Comparison of ENCODE assay signal across 8 mouse cellular contexts in genomic region chr12:73953420-73954186, GRCm38 (mm10). TPM values are rescaled to one million over a fixed set of nuclear protein-coding genes. Genes with fewer than 3 reads are reported as not detected.
A peak's percentile ranks its signal among the peaks of the same experiment; 100 is the strongest.
DNase-seq lines count a peak whose midpoint lies in the region; ATAC-seq lines count a peak whose summit lies in the region.

No protein-coding gene starts in this region.

- no peaks in the 10 kb centered on the region for H3K9me3 ChIP-seq in kidney, embryonic 14.5 days (ENCODE audit: control insufficient read depth, low read length)
- H3K9me3 ChIP-seq in embryonic facial prominence, embryonic 11.5 days (replicated peaks; ENCODE audit: control insufficient read depth, low read length) = no peaks in the 10 kb centered on the region
- H3K9me3 ChIP-seq in intestine, embryonic 15.5 days = no peaks in the 10 kb centered on the region

- WGBS in kidney, embryonic 14.5 days = 49% methylated on average over 14 of the region's 14 CpGs
- WGBS in embryonic facial prominence, embryonic 11.5 days = 40% methylated on average over 14 of the region's 14 CpGs
- WGBS in intestine, embryonic 15.5 days = 40% methylated on average over 14 of the region's 14 CpGs

- ATAC-seq in kidney, embryonic 14.5 days (ENCODE audit: low FRiP score, low TSS enrichment) = no peak
- no peak for ATAC-seq in embryonic facial prominence, embryonic 11.5 days (replicated peaks; ENCODE audit: insufficient number of reproducible peaks, low FRiP score, low TSS enrichment, low read depth)
- 0 out of 2 replicates have a peak, but pooled peaks have one; percentile 14 for ATAC-seq in intestine, embryonic 15.5 days
- ATAC-seq in monocyte, adult 5-6 weeks (replicated peaks; ENCODE audit: insufficient number of reproducible peaks, low FRiP score, low TSS enrichment, poor library complexity, severe bottlenecking) = 0 out of 2 replicates have a peak, but pooled peaks have one; percentile 19

- no peaks in the 10 kb centered on the region for H3K27me3 ChIP-seq in kidney, embryonic 14.5 days (ENCODE audit: control insufficient read depth, insufficient read depth, low read length)
- H3K27me3 ChIP-seq in embryonic facial prominence, embryonic 11.5 days (ENCODE audit: control insufficient read depth, insufficient read depth, low read length) = no peaks in the 10 kb centered on the region
- no peaks in the 10 kb centered on the region for H3K27me3 ChIP-seq in intestine, embryonic 15.5 days (replicated peaks)

- peak overlapping the region; percentile 45 for H3K4me2 ChIP-seq in kidney, embryonic 14.5 days (replicated peaks; ENCODE audit: low read depth, low read length)
- H3K4me2 ChIP-seq in embryonic facial prominence, embryonic 11.5 days (ENCODE audit: low read depth, low read length) = peak overlapping the region; percentile 45
- H3K4me2 ChIP-seq in intestine, embryonic 15.5 days (replicated peaks) = peak overlapping the region; percentile 55

- H3K27ac ChIP-seq in kidney, embryonic 14.5 days (ENCODE audit: low read depth, low read length) = no peak overlapping the region
- no peak overlapping the region for H3K27ac ChIP-seq in embryonic facial prominence, embryonic 11.5 days (replicated peaks; ENCODE audit: low read depth, low read length)
- no peak overlapping the region for H3K27ac ChIP-seq in intestine, embryonic 15.5 days

- H3K4me3 ChIP-seq in kidney, embryonic 14.5 days (ENCODE audit: low read length) = peak overlapping the region; percentile 32
- H3K4me3 ChIP-seq in embryonic facial prominence, embryonic 11.5 days (ENCODE audit: low read depth, low read length) = peak overlapping the region; percentile 30; the same call in 1 of the 2 replicates
- H3K4me3 ChIP-seq in intestine, embryonic 15.5 days (replicated peaks) = peak overlapping the region; percentile 30

- H3K4me1 ChIP-seq in kidney, embryonic 14.5 days (ENCODE audit: control insufficient read depth, insufficient read depth, low read length) = peaks cover 5% of the 10 kb centered on the region; the same call in 1 of the 2 replicates
- H3K4me1 ChIP-seq in embryonic facial prominence, embryonic 11.5 days (ENCODE audit: control insufficient read depth, insufficient read depth, low read length) = no peaks in the 10 kb centered on the region
- peaks cover 12% of the 10 kb centered on the region; the same call in 1 of the 2 replicates for H3K4me1 ChIP-seq in intestine, embryonic 15.5 days (replicated peaks)

- no peaks in the 10 kb centered on the region for H3K36me3 ChIP-seq in kidney, embryonic 14.5 days (ENCODE audit: control insufficient read depth, insufficient read depth, low read length)
- no peaks in the 10 kb centered on the region for H3K36me3 ChIP-seq in embryonic facial prominence, embryonic 11.5 days (replicated peaks; ENCODE audit: control insufficient read depth, insufficient read depth, low read depth, low read length)
- no peaks in the 10 kb centered on the region for H3K36me3 ChIP-seq in intestine, embryonic 15.5 days

- DNase-seq in kidney, adult 9 months = no peak
- DNase-seq in embryonic facial prominence, embryonic 11.5 days (ENCODE audit: low spot score) = peak; percentile 6
- no peak for DNase-seq in Muller cell, postnatal 12 days (ENCODE audit: inconsistent ontology term)
- DNase-seq in retina, postnatal 1 day = no peak
- DNase-seq in cerebellum, postnatal 4 days (ENCODE audit: low spot score in 2 of 2) = no peak

- H3K9ac ChIP-seq in kidney, embryonic 14.5 days (ENCODE audit: low read depth, low read length) = peak overlapping the region; percentile 13; the same call in 1 of the 2 replicates
- H3K9ac ChIP-seq in embryonic facial prominence, embryonic 11.5 days (replicated peaks; ENCODE audit: low read length) = no peak overlapping the region
- peak overlapping the region; percentile 34 for H3K9ac ChIP-seq in intestine, embryonic 15.5 days

RNA-seq across cellular contexts. Expression of gene Snapc1, which starts 10.7 kb away (rescaled TPM):
- polyA plus RNA-seq in kidney, embryonic 14.5 days (2014; fragmentation: Nextera tagmentation; extraction: Ambion mirVana) = 15.1 and 16.1 TPM in 2 replicates
- polyA plus RNA-seq in embryonic facial prominence, embryonic 11.5 days (2014; fragmentation: Nextera tagmentation; extraction: Ambion mirVana) = 20.5 and 23.8 TPM in 2 replicates
- polyA plus RNA-seq in intestine, embryonic 15.5 days (2015; fragmentation: Nextera tagmentation; extraction: Ambion mirVana) = 15.5 and 16.8 TPM in 2 replicates
- 22.8 to 30.2 TPM (median 29.5 TPM) in 3 replicates for total RNA-seq in monocyte, adult 5-6 weeks (2017)

RNA-seq across cellular contexts. Expression of gene Gm49321, which starts 16.1 kb away (rescaled TPM):
- 8.7 and 13.9 TPM in 2 replicates for polyA plus RNA-seq in kidney, embryonic 14.5 days (2014; fragmentation: Nextera tagmentation; extraction: Ambion mirVana)
- 14.8 and 15.0 TPM in 2 replicates for polyA plus RNA-seq in embryonic facial prominence, embryonic 11.5 days (2014; fragmentation: Nextera tagmentation; extraction: Ambion mirVana)
- polyA plus RNA-seq in intestine, embryonic 15.5 days (2015; fragmentation: Nextera tagmentation; extraction: Ambion mirVana) = 10.2 and 11.2 TPM in 2 replicates
- not detected in 3 replicates for total RNA-seq in monocyte, adult 5-6 weeks (2017)

RNA-seq across cellular contexts. Expression of gene Syt16, which starts 43.9 kb away (rescaled TPM):
- polyA plus RNA-seq in kidney, embryonic 14.5 days (2014; fragmentation: Nextera tagmentation; extraction: Ambion mirVana) = 0.24 and 1.2 TPM in 2 replicates
- 5.2 and 7.0 TPM in 2 replicates for polyA plus RNA-seq in embryonic facial prominence, embryonic 11.5 days (2014; fragmentation: Nextera tagmentation; extraction: Ambion mirVana)
- 1.1 and 1.3 TPM in 2 replicates for polyA plus RNA-seq in intestine, embryonic 15.5 days (2015; fragmentation: Nextera tagmentation; extraction: Ambion mirVana)
- not detected in 3 replicates for total RNA-seq in monocyte, adult 5-6 weeks (2017)

RNA-seq across cellular contexts. Expression of gene Hif1a, which starts 52.4 kb away (rescaled TPM):
- 64.9 and 114 TPM in 2 replicates for polyA plus RNA-seq in kidney, embryonic 14.5 days (2014; fragmentation: Nextera tagmentation; extraction: Ambion mirVana)
- polyA plus RNA-seq in embryonic facial prominence, embryonic 11.5 days (2014; fragmentation: Nextera tagmentation; extraction: Ambion mirVana) = 139 and 149 TPM in 2 replicates
- polyA plus RNA-seq in intestine, embryonic 15.5 days (2015; fragmentation: Nextera tagmentation; extraction: Ambion mirVana) = 56.2 and 68.8 TPM in 2 replicates
- total RNA-seq in monocyte, adult 5-6 weeks (2017) = 87.0 to 108 TPM (median 106 TPM) in 3 replicates

Comparison
In these comparisons a context has a peak if more than half of its experiments do, and no peak if none do; other contexts are left out.
1. ATAC-seq: peak in intestine, embryonic 15.5 days (single experiment) and monocyte, adult 5-6 weeks (single experiment); none in kidney, embryonic 14.5 days (single experiment) and embryonic facial prominence, embryonic 11.5 days (single experiment).
2. Peak in every context shown above with its lines, with median percentiles within 50 percentile points of each other: H3K4me2 ChIP-seq and H3K4me3 ChIP-seq.